Mouse (Mus musculus) urinary bladder, postnatal 10 days (tissue): Measurements from ENCODE around the gene Grip1.

Experiments
- DNase-seq: peaks from one replicate; pipeline ENCODE4 v3.0.0; 2022; ENCODE audit warnings: low spot score

The Grip1 gene

GRCm38 (mm10) chr10:119458991-119459390 lies 5.4 kb downstream of the Grip1 start:
- DNase-seq, result no peak

DNA sequence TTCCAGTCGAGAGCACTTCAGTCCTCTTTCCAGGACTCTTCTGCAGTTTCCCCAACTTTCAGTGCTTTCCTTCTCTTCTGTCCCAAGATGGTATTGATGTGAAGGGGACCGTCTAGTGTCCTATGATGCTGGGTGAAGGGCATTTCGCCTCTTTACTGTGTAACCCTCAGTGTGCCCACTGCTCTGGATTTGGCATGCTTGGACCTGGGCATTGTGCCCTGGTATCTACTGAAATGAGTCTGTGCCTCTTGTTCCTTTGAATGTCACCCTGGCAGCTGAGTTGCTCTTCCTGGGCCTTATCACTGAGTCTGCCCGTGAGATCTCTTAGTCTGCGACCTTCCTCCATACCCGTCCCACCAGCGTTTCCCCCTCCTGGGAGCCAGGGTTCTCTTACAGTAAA lies 9.7 kb downstream of the Grip1 start:
- no peak for DNase-seq

DNA sequence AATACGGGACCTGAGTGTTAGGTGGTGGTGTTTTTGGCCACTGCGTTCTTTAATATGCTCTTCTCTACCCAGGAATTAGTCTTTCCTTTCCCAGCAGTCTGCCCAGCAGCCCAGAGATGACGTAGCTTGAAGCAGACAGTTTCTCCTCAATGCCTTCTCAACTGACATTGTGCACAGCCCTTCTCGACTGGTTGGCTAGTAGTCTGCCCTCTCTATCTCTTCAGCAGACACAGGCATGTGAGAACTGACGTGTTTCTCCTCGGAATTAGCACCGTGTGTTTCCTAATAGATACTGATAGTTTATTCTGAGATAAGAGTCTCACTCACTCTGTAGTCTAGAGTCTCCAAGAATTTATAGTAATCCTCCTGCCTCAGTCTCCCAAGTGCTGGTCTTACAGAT lies 10.2 kb downstream of the Grip1 start:
- DNase-seq, result no peak

GRCm38 (mm10) chr10:119467976-119468375 lies 14.3 kb downstream of the Grip1 start:
- DNase-seq, result no peak

DNA sequence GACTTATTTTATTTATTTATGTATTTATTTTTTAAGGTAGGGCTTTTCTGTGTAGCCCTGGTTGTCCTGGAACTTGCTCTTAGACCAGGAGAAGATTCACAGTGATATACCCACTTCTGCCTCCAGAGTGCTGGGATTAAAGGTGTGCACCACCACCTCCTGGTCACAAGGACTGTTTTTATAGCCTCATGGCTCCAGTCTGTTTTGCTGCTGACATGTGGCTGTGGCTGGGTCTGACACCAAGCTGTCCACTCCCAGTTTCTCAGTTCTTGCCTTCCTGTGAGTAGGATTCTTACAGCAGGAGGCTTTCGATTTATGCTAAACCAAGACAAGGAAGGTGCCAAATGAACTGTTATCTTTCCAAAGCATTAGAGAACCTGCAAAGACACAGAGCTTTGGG lies 16.5 kb downstream of the Grip1 start:
- no peak for DNase-seq

DNA sequence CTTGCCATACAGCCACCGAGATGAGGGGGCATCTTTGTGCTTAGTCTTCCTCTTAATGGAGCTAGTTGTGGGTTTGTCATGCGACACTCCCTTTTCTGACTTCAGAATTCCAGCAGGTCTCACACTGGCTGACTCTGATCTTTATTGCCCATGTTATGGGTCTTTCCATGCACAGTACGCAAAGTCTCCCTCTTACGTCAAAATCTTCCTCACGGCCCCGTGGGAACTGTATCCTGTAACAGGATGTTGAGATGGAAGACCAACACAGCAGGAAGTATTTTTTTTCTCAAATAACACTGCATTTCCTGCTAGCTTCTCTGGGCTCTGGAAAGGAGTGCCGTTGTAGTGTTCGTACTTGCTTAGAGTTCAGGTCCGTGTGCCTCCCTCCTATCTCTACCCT lies 21.5 kb downstream of the Grip1 start:
- no peak for DNase-seq

DNA sequence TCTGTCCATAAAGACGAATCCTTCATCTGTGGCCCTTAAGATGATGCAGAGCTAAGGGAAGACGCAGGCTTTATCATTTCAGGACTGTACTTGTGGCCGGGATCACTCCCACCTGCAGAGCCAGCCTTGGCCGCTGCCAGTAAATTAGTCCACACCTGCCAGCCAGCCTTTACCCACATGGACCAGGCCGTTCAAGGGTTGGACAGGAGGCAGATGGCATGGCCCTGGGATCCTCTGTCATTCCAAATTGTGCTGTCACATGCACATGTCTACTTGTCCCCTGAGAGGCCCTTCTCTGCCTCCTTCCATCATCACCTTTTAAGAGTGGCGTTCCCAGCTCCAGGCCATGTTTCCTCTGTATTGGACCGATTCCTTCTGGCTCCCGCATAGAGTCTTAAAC lies 24.0 kb downstream of the Grip1 start:
- DNase-seq, result no peak

DNA sequence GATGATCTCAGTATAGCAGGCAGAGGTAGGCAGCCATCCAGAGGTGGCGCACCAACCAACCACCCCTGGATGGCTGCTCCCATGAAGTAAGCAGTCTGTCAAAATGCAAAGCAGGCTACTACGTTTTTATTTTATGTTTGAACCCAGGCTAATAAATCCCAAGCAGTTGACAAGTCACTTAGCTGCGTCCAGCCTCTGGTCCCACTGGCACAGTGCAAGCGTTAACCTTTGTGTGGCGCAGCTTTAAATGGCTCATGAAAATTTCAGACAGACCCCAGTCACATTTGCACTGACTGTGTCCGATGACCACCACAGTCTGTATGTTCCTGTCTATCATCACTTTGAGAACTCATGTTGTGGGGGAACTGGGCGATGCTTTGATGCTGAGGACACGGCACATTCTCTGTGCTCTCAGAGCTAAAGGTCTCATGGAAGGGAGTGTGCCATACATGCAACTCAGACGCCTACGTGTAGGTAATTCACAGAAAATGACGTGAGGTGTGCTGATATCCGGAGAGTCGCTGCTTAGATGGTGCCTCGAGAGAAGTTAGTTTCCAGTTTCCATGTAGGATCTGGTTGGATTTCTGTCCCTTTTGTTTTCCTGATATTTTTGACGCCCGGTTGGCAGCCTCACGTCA lies 29.6 kb downstream of the Grip1 start:
- DNase-seq, result no peak

DNA sequence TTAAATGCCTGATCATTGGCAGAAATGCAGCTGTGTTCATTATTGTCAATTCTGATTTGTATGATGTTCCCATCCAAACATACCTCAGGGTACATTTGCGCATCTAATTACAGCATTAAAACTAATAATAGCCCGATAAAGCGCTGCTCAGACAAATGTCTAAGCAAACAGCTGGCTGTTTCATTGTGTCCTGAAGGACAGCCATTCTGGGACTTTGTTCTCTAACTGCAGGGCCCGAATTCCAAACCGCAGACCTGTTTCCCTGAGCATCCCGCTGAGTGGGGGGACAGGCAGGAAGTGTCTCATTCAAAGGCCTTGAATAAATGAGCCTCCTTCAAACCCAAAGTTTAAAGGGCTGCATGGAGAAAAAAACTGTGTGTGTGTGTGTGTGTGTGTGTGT lies 30.1 kb downstream of the Grip1 start:
- DNase-seq, result no peak

GRCm38 (mm10) chr10:119486936-119487335 lies 33.3 kb downstream of the Grip1 start:
- DNase-seq, result no peak

DNA sequence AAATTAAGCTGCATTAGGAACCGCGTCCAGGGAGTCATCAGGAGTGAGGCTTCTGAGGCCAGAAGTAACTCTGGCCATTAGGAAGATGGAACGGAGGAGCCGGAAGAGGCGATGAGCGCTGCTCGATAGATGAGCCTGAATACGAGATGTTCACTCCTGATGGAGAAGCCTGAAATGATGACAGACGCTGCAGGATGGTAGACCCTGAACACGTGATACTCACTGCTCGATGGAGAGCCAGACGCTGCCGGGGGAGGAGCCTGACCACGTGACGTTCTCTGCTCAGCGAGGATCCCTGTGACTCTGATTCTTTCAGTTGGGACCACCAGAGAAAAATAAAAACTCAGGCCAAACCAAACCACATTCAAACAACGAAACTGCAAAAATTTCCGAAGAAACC lies 37.2 kb downstream of the Grip1 start:
- no peak for DNase-seq

GRCm38 (mm10) chr10:119495317-119495716 lies 41.7 kb downstream of the Grip1 start:
- no peak for DNase-seq

DNA sequence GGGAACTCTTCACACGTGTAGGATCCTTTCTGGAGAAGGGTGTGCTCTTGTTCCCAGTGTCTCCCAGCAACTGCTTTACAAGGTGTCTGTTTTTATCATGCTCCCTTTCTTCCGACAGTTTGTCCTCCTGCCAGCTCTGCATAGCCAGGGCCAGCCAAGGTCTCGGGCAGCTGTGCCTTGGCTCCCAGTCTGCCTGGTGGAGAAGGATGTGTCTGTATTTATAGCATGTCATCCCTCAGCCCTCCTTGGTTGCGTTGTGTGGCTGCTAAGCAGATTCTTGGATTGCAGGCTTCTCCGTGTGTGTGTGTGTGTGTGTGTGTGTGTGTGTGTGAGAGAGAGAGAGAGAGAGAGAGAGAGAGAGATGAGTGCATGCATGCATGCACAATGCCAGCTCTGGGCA lies 42.6 kb downstream of the Grip1 start:
- no peak for DNase-seq

DNA sequence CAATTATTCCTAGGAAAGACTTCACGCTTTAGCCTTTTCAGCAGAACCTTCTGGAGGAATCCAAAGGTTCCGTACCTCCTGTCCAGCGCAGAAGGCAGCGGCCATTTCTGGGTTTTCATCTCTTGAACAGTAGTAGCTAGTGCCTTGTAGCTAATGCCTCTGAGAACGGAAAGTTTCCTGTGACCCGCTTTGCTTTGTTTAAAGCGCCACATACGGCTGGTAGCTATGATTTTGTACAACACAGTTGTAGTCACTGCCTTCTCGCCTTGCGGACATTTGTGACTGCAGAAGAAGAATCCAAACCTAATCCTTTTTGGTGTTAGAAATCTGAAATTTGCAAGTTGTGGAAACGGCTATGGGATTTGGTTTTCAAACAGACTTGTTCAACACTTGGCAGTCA lies 68.1 kb downstream of the Grip1 start:
- no peak for DNase-seq

- no peak for DNase-seq
Observed at GRCm38 (mm10) chr10:119525730-119526129, 72.1 kb downstream of the Grip1 start.

DNA sequence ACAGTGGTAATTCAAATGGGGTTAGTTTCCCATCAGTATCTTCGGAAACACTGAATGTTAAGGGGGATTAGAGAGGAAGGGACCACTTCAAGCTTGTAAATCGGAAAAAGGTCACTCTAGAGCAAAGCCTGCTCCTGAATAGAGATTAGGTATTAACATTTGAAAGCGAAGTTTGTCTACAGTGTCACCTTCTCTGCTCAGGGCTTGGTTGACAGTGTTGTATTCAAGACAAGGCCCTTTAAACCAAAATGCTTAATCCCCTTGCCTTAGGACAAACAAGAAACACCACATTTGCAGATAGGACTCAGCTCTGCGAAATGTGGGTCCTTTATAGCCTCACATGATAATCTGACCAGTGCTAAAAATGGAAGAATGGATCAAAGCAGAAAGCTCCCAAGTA lies 81.2 kb downstream of the Grip1 start:
- no peak for DNase-seq

DNA sequence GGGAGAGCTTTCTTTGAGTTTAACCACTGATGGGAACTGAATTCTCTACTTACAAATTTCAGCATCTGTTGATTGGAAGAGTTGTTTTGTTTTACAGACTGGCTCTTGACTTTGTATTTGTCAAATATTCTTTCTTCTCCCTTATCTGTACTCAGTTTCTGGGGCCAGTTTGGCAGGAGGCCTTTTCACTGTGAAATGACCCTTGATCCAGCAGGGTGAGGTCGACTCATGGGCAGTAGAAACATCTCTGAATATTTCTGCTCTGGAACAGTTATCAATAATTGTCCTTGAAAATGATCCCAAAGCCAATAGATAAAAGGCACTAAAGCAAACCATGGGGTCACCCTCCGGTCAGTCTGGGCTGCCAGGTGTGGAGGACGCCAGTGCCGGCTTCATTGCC lies 88.0 kb downstream of the Grip1 start:
- DNase-seq, result no peak

DNA sequence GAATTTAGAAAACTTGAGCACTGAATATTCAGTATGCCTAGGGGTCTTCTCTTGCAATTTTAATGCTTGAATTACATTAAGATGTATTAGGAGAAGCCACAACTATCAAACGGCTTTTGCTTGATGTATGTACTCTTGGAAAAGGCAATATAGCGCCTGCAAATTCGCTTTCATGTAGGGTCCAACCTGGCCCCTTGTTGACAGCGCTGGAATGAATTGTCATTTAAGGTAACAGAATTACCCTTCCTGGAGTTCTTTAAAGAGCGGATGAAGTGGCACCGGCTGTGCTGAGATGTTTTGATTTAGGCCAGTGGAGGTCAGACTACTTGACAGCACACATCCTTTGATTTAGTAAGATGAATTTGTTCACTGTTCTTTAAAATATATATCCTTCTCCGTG lies 90.1 kb downstream of the Grip1 start:
- DNase-seq, result no peak

DNA sequence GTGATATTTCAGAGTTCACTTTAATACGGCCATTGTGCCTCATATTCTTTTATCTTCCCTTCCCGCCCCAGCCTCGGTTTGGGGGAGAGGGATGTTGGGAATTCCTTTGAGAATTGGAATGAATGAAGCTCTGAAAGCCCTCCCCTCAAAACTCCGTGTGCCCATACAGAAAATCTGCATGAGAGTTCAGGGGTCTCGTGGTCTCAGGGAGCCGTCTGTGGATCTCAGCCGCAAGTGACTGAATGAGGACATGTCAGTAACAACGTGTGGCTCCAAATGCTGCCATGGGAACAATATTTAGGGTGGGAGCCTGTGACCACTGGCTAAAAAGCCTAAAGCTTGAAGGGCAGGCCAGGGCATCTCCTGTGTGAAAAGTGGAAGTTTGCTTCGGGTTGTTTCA lies 91.1 kb downstream of the Grip1 start:
- DNase-seq, result no peak

DNA sequence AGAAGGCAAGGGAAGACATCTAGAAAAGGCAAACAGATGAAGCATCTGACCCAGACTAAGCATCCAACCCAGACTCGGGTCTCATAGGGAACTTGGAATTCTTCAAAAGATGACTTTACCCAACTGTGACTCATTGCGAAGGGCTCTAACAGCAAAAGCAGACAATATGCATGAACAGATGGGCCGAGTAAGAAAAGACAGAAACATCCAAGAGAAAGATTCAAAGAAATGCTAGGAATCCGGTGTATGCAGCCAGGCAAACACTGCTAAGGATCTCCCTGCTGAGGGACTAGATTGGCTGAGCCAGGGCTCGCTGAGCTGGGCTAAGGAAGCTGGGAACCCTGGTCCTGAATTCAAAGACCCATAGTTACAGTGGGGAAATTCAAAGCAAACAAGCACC lies 94.2 kb downstream of the Grip1 start:
- DNase-seq, result no peak

- no peak for DNase-seq
Observed at GRCm38 (mm10) chr10:119548774-119549173, 95.1 kb downstream of the Grip1 start.

GRCm38 (mm10) chr10:119550630-119551029 lies 97.0 kb downstream of the Grip1 start:
- DNase-seq, result no peak

DNA sequence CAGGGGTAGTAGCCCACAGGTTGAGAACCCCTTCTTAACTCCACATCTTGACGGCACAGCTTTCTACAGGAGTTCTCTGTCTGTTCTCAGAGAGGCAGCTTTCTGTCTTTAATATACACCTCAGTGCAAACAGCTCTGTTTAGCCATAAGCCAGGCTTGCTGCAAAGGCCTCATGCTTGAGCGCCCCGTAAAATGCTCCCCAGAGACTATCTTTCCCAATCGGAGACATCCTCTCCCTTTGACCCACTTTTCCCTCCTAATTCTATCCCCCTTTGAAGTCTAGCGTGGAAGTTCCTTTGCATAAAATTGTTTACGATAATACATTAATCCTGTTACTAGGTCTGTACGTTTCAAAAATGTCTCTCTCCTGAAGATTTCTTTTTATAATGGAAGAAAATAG lies 102.7 kb downstream of the Grip1 start:
- DNase-seq, result no peak

GRCm38 (mm10) chr10:119558432-119558831 lies 104.8 kb downstream of the Grip1 start:
- DNase-seq, result no peak

- DNase-seq, result no peak
Observed at GRCm38 (mm10) chr10:119564862-119565261, 111.2 kb downstream of the Grip1 start.
